Mouse (Mus musculus) G1E (cell line): Measurements from ENCODE around the gene Vmn1r188. TPM values are rescaled to one million over a fixed set of nuclear protein-coding genes. Genes with fewer than 3 reads are reported as not detected.
"Not testable (repeated sequence)": the region's sequence is repeated elsewhere in the genome, so short reads cannot be mapped to it uniquely, and the experiment has no call there.

ENCODE experiments used
- ATAC-seq: 2 replicates; pipeline ENCODE4 v1.8.0; 2016; ENCODE audit warnings: mild to moderate bottlenecking; ENCODE audit not compliant: insufficient number of reproducible peaks, poor library complexity, low FRiP score, severe bottlenecking; ENCODE audit errors: extremely low read depth
- DNase-seq: peaks from one replicate; pipeline ENCODE4 v3.0.0; 2012; ENCODE audit warnings: low spot score
- H3K27me3 ChIP-seq: 2 replicates; pipeline ENCODE4 v1.6.1; 2012; ENCODE audit warnings: mild to moderate bottlenecking, low read length, inconsistent platforms; ENCODE audit not compliant: insufficient read depth
- H3K36me3 ChIP-seq: replicated peaks from 2 replicates; pipeline ENCODE3; 2012; ENCODE audit warnings: mild to moderate bottlenecking, inconsistent platforms
- H3K4me1 ChIP-seq: 2 replicates; pipeline ENCODE4 v1.6.1; 2012; ENCODE audit warnings: low read depth, low read length, inconsistent platforms, mixed read lengths; ENCODE audit not compliant: insufficient read depth
- H3K4me3 ChIP-seq: 2 replicates; pipeline ENCODE4 v1.5.1; 2012; ENCODE audit warnings: low read depth, mild to moderate bottlenecking, inconsistent platforms, low read length, moderate library complexity, mixed read lengths
- H3K9me3 ChIP-seq: replicated peaks from 2 replicates; pipeline ENCODE4 v1.6.1; 2012; ENCODE audit warnings: inconsistent platforms
- CTCF ChIP-seq: IDR thresholded peaks from 2 replicates; pipeline ENCODE4 v1.5.1; 2012; ENCODE audit warnings: low read depth, low read length, inconsistent platforms, mixed read lengths
- GATA1 ChIP-seq: IDR thresholded peaks from 2 replicates; pipeline ENCODE4 v1.6.1; 2012; ENCODE audit warnings: borderline replicate concordance, low read length, inconsistent platforms, mixed read lengths
- GATA2 ChIP-seq: IDR thresholded peaks from 2 replicates; pipeline ENCODE4 v1.6.1; 2012; ENCODE audit warnings: low read depth, low read length, inconsistent platforms, borderline replicate concordance
- POLR2AphosphoS5 ChIP-seq: IDR thresholded peaks from 2 replicates; pipeline ENCODE4 v1.6.1; 2012; ENCODE audit warnings: low read depth, low read length, inconsistent platforms; ENCODE audit not compliant: insufficient replicate concordance
- TAL1 ChIP-seq: conservative IDR thresholded peaks from 2 replicates; pipeline ENCODE4 v1.6.1; 2012; ENCODE audit warnings: low read depth, low read length, inconsistent platforms, mixed read lengths
- polyA plus RNA-seq: library from polyadenylated mRNA; stranded (reverse); fragments of >175 nt; gene quantifications from 2 replicates; pipeline ENCODE4 v1.2.3, GENCODE M21; 2012
- total RNA-seq, 2 experiments: library from RNA; stranded (forward) in 1 of 2; stranded (reverse) in 1 of 2; fragments of 200-1000 nt in 1 of 2; fragments of >200 nt in 1 of 2; fragmentation: Nextera tagmentation in 1 of 2; gene quantifications; 2 replicates each; pipeline ENCODE4 v1.2.3; 2014 to 2017

The Vmn1r188 gene
- total and polyA plus RNA-seq, 3 experiments = not detected

DNA sequence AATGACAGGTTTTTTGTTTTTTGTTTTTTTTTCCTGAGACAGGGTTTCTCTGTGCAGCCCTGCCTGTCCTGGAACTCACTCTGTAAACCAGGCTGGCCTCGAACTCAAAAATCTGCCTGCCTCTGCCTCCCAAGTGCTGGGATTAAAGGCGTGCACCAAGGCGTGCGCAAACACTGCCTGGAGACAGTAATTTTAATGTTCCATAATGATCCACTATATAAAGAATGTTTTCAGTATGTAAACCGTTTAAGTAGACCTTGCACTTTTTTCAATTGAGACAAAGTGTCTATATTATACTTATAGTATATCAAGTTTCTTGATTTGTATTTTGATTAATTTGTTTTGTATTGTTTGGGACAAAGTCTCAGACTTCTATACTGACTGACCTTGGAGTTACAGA lies 44.9 kb upstream of the Vmn1r188 start:
- H3K4me1 ChIP-seq = peaks cover 23% of the 10 kb centered on the region
- no peaks in the 10 kb centered on the region for H3K36me3 ChIP-seq
- TF ChIP-seq GATA1 (no peak), GATA2 (no peak), POLR2AphosphoS5 (no peak), CTCF (no peak), TAL1 (no peak)
- H3K9me3 ChIP-seq = no peaks in the 10 kb centered on the region
- DNase-seq (no peak), ATAC-seq (no peak)
- H3K27me3 ChIP-seq = no peaks in the 10 kb centered on the region
- H3K4me3 ChIP-seq = no peak overlapping the region; the same call in 1 of the 2 replicates

DNA sequence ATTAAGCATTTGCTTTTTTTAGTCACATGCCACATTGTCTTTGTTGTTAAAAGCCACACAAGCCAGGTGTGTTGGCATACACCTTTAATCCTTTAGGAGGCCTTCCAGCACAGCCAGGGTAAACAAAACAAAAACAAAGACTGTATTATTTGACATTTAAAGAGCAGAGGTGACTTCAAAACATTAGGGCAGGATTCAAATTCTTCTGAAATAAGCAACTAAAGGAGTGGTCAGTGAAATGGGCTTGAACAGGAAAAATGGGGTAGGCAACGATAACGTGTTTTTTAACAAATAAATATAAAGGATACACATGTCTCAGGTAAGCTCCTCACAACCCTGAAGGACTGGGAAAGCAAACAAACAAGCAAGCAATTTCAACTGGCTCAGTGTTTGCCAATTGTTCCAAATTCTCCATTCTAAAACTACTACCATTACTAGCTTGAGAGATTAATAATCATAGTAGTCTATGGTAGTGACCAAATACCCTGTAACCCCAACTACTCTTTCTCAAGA lies 44.2 kb upstream of the Vmn1r188 start:
- Histone ChIP-seq H3K27me3 (no peaks in the 10 kb centered on the region), H3K4me3 (peak overlapping the region; percentile 66; the same call in 1 of the 2 replicates), H3K4me1 (peaks cover 23% of the 10 kb centered on the region), H3K36me3 (no peaks in the 10 kb centered on the region), H3K9me3 (no peaks in the 10 kb centered on the region)
- DNase-seq (no peak), ATAC-seq (no peak)
- TF ChIP-seq TAL1 (no peak), POLR2AphosphoS5 (peak; percentile 93; the same call in 1 of the 2 replicates)

DNA sequence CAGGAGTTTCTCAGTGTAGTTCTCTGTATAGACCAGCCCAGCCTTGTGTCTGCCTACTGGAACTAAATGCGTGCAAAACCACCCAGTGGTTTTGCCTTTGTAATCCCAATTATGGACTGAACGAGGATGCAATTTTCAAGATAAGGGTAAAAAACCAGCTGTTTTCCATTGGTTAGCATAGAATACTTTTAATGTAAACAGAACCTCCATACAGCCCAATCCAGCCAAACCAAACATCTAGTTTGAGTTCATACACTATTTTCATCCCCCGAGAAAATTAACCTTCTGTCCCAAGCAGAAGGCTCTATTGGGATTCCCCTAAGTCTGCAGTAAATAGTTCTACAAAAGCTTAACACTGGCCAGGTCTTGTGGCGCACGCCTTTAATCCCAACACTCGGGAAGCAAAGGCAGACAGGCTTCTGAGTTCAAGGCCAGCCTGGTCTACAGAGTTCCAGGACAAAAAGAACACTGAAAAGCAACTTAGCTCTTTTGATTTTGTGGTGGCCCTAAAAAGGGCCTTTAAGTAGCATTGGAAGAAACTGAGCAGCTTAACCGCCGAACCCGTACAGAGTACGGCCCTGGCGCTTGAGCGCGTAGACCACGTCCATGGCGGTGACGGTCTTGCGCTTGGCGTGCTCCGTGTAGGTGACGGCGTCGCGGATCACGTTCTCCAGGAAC lies 43.6 kb upstream of the Vmn1r188 start:
- DNase-seq (no peak), ATAC-seq (no peak)
- Histone ChIP-seq H3K4me1 (peaks cover 28% of the 10 kb centered on the region), H3K27me3 (no peaks in the 10 kb centered on the region), H3K9me3 (no peaks in the 10 kb centered on the region), H3K36me3 (no peaks in the 10 kb centered on the region), H3K4me3 (peak overlapping the region; percentile 66)
- TF ChIP-seq POLR2AphosphoS5 (peak; percentile 41; the same call in 1 of the 2 replicates), GATA1 (no peak)

DNA sequence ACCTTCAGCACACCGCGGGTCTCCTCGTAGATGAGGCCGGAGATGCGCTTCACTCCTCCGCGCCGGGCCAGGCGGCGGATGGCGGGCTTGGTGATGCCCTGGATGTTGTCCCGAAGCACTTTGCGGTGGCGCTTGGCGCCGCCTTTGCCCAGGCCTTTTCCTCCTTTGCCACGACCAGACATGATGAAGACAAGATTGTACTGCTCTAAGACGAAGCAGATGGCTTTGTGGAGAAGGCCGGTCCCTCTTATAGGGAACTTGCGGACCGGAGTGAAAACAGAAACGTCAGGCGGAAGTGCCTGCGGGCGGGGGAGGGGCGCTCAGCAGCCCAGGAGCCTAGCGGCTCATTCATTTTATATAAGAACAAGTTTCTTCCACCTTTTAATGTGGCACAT lies 43.1 kb upstream of the Vmn1r188 start, which contains the start of gene Hist1h4i:
Gene Hist1h4i (minus strand): TSS at position 221 of the 395 bp plus-strand sequence.
- ATAC-seq (peak; percentile 17), DNase-seq (peak; percentile 47)
- TF ChIP-seq POLR2AphosphoS5 = peak; percentile 98
- not testable (repeated sequence) for H3K27me3 ChIP-seq, H3K36me3 ChIP-seq, H3K9me3 ChIP-seq
- peak within 1 kb of the TSS; percentile 66 for H3K4me3 ChIP-seq
- H3K4me1 ChIP-seq = peaks cover 27% of the 10 kb centered on the region

DNA sequence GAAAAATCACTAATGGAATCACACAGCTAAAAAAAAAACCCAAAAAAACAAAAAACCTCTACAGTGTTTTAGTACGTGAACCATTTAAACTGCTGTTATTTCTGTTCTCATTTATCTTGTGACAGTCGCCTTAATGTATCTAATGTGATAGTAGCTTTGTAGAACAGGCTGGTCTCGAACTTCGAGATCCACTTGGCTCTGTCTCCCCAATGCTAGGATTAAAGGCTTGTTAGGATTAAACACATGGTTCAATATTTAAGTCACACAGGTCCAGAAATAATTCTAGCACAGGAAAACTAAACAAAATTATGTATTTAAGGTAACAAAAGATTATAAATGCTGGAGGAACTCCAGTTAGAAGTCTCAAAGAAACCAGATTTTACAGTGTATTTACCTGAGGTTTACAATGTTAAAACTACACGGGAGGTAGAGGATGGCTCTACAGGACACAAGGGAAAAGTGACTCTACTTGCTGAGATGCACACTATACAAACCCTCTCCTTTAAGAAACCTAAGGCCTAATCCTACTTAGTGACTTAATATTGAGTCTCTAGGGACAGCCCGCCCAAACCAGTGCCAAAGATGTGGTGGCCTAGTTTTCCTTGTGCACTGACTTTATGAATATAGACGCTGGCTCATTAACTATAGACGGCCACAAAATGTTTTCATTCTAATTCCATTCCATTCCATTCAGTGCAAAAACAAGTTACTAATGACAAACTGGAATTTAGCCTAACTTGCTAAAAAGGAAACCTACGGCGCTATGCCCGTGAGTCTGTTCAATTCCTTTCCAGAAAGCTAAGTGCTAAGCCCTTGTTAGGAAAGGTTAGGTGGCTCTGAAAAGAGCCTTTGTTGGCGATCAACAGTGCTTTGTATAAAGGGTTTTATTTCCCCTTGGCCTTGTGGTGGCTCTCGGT lies 42.3 kb upstream of the Vmn1r188 start:
- Histone ChIP-seq H3K9me3 (no peaks in the 10 kb centered on the region), H3K4me1 (peaks cover 22% of the 10 kb centered on the region), H3K27me3 (no peaks in the 10 kb centered on the region), H3K4me3 (peak overlapping the region; percentile 60; the same call in 1 of the 2 replicates), H3K36me3 (no peaks in the 10 kb centered on the region)
- ATAC-seq (no peak), DNase-seq (no peak)
- TF ChIP-seq GATA2 (no peak), POLR2AphosphoS5 (peak; percentile 93; the same call in 1 of the 2 replicates), CTCF (no peak), TAL1 (no peak)

DNA sequence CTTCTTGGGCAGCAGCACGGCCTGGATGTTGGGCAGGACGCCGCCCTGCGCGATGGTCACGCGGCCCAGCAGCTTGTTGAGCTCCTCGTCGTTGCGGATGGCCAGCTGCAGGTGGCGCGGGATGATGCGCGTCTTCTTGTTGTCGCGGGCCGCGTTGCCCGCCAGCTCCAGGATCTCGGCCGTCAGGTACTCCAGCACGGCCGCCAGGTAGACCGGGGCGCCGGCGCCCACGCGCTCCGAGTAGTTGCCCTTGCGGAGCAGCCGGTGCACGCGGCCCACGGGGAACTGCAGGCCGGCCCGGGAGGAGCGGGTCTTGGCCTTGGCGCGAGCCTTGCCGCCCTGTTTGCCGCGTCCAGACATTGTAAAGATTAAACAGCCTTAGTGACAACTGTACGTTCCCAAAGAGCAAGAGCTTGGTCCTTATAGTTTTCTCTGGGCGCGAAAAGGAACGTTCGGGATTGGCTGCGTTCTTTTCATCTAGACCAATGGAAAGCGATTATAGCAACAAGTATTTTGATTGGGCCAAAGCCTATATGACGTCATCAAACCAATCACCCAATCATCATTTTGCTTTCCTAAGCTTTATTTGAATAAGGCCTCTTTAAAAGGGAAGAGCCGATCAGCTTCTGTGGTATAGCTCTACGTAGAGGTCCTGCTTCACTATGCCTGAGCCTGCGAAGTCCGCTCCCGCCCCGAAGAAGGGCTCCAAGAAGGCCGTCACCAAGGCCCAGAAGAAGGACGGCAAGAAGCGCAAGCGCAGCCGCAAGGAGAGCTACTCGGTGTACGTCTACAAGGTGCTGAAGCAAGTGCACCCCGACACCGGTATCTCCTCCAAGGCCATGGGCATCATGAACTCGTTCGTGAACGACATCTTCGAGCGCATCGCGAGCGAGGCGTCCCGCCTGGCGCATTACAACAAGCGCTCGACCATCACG lies 41.4 kb upstream of the Vmn1r188 start, which contains the start of the genes Hist1h2ag and Hist1h2bj:
Gene Hist1h2ag (minus strand): TSS at position 377 of the 935 bp plus-strand sequence.
Gene Hist1h2bj (plus strand): TSS at position 647 of the 935 bp plus-strand sequence.
- H3K36me3 ChIP-seq, H3K9me3 ChIP-seq, H3K27me3 ChIP-seq: not testable (repeated sequence)
- H3K4me3 ChIP-seq = peak within 1 kb of the TSS; percentile 60; the same call in 1 of the 2 replicates
- ATAC-seq (peak; percentile 71), DNase-seq (peak; percentile 81)
- peak; percentile 99 for TF ChIP-seq POLR2AphosphoS5
- H3K4me1 ChIP-seq = peaks cover 18% of the 10 kb centered on the region
